Comparison of ENCODE assay signal across 8 mouse cellular contexts in the genomic region with DNA sequence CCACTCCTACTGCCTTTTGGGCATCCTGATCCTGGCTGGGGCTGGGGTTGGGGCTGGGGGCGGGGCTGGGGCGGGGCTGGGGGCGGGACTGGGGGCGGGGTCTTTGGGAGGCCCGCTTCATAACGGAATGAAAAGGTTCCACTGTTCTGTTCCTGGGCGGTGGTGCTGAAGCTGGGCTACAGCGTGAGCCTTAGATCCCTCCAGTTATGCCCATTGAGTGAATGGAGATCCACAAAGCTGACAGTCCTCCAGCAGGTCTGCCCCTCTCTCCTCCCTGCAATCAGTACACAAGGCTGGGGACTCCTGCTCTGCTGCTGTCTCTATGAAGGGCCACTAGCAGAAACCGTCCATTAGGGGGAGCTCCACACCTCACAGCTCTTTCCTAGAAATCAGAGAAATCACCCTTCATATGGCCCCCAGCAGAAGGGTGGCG.
DNase-seq lines count a peak whose midpoint lies in the region; ATAC-seq lines count a peak whose summit lies in the region.

No protein-coding gene starts in this region.

- peak; percentile 98 for ATAC-seq in granulocyte monocyte progenitor cell, adult 5-6 weeks (replicated peaks; ENCODE audit: poor library complexity, severe bottlenecking)
- ATAC-seq in liver, embryonic 13.5 days (ENCODE audit: low read depth): peak; percentile 60; the same call in 1 of the 2 replicates
- peak; percentile 47 for ATAC-seq in neural tube, embryonic 13.5 days (ENCODE audit: low read depth)

- no peaks in the 10 kb centered on the region for H3K4me1 ChIP-seq in liver, embryonic 13.5 days (replicated peaks)
- H3K4me1 ChIP-seq in neural tube, embryonic 13.5 days (replicated peaks): peaks cover 11% of the 10 kb centered on the region

- H3K9me3 ChIP-seq in liver, embryonic 13.5 days (replicated peaks): no peaks in the 10 kb centered on the region
- no peaks in the 10 kb centered on the region for H3K9me3 ChIP-seq in neural tube, embryonic 13.5 days

- no peaks in the 10 kb centered on the region for H3K36me3 ChIP-seq in liver, embryonic 13.5 days
- H3K36me3 ChIP-seq in neural tube, embryonic 13.5 days: no peaks in the 10 kb centered on the region

- 4% methylated on average over 10 of the region's 10 CpGs for WGBS in liver, embryonic 13.5 days (ENCODE audit: insufficient replicate concordance)
- 3% methylated on average over 10 of the region's 10 CpGs for WGBS in neural tube, embryonic 13.5 days

- H3K27me3 ChIP-seq in liver, embryonic 13.5 days: no peaks in the 10 kb centered on the region
- H3K27me3 ChIP-seq in neural tube, embryonic 13.5 days: no peaks in the 10 kb centered on the region

- peak overlapping the region; percentile 38 for H3K4me2 ChIP-seq in liver, embryonic 13.5 days
- H3K4me2 ChIP-seq in neural tube, embryonic 13.5 days: peak overlapping the region; percentile 35

- no peak overlapping the region for H3K27ac ChIP-seq in liver, embryonic 13.5 days
- H3K27ac ChIP-seq in neural tube, embryonic 13.5 days (replicated peaks): no peak overlapping the region

- no peak overlapping the region for H3K9ac ChIP-seq in liver, embryonic 13.5 days
- H3K9ac ChIP-seq in neural tube, embryonic 13.5 days: no peak overlapping the region

- intact Hi-C loops in heart, postnatal 25 days (cut with DNase I): loop anchor here (2.0 kb wide), 1 partner anchor 380 kb away; no protein-coding TSS in a partner anchor

- DNase-seq in heart, adult 18-20 months: peak; percentile 2 to 21
- DNase-seq in heart, postnatal 25 days (ENCODE audit: low spot score): no peak
- DNase-seq in c-Kit-positive CD71-negative TER-119-negative erythroid progenitor cells, embryonic 14.5 days (ENCODE audit: low read depth): peak; percentile 32
- DNase-seq in kidney, adult 8-10 months: peak; percentile 24 to 50
- DNase-seq in liver, embryonic 13.5 days: peak; percentile 6
- DNase-seq in thymus, postnatal 25 days: no peak

- H3K4me3 ChIP-seq in liver, embryonic 13.5 days (replicated peaks): 0 out of 2 replicates have a peak overlapping the region, but pooled peaks have one; percentile 21
- H3K4me3 ChIP-seq in neural tube, embryonic 13.5 days: no peak overlapping the region

Comparison
In these comparisons a context has a peak if more than half of its experiments do, and no peak if none do; other contexts are left out.
1. DNase-seq: peak in heart, adult 18-20 months (2 of 2), c-Kit-positive CD71-negative TER-119-negative erythroid progenitor cells, embryonic 14.5 days (single experiment), kidney, adult 8-10 months (2 of 2) and liver, embryonic 13.5 days (single experiment); none in heart, postnatal 25 days (single experiment) and thymus, postnatal 25 days (single experiment).
2. ATAC-seq: peak in every context shown above with its lines; median percentile 98 in granulocyte monocyte progenitor cell, adult 5-6 weeks; 60 in liver, embryonic 13.5 days; 47 in neural tube, embryonic 13.5 days.